Mouse (Mus musculus) 416B (cell line): ENCODE measurements around the gene Aasdhppt.

ENCODE experiments used
- DNase-seq: peaks from one replicate; pipeline ENCODE4 v3.0.0; 2011; ENCODE audit warnings: low read depth

Aasdhppt gene

DNA sequence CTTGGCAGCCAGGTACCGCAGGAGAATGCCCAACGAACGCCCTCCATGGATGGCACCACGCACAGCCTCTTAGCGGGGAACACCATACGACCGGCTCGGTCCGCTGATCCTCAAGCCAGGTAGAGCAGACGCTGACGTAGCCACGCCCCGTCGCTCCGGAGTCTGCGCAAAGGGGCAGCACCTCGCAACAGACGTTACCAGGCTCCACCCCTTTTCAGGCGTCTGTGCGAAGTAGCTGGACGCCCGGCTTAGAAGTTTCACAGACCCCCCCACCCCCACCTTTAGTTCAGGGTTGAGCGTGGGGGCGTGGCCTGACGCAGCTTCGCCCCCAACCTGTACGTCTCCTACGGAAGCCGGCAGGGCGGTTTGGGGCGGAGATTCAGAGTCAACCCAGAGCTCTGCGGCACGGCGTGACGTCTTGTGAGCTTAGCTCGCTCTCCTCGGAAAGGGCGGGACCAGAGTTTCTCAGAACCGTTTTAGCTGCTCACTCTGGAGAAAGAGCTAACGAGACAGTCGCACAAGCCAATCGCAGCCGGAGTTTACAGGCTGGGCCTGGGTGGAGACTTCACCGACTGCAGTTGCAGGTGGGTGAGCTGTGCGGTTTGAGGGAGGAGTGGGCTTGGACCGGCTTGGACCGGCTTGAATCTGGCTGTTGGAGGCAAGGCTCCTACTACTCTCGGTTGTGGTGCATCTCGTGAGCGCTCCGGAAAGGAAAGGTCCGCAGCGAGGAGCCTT is at the start of gene Aasdhppt, which contains the start of gene Kbtbd3:
TSS of gene Aasdhppt (minus strand) at position 121 of the 735 bp plus-strand sequence.
TSS of gene Kbtbd3 (plus strand) at position 483 of the 735 bp plus-strand sequence.
- DNase-seq, result peak; percentile 100

DNA sequence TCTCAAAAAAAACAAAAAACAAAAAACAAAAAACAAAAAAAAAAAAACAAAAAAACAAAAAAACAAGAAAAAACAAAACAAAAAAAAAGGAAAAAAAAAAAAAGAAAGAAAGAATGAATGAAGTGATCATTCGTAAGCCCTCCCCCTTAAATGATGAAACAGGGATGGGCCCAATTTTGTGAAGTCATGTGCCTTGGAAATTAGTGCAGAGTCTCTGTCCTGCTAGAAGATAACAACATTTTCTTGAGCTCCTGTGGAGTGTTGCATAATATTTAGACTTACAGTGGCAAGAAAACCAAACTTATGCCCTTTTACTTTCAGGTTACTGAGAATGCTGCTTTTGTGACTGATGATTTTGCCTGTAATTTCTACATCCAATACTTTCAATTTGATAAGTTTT is 43.9 kb upstream of the Aasdhppt start:
- DNase-seq, result peak; percentile 11

DNA sequence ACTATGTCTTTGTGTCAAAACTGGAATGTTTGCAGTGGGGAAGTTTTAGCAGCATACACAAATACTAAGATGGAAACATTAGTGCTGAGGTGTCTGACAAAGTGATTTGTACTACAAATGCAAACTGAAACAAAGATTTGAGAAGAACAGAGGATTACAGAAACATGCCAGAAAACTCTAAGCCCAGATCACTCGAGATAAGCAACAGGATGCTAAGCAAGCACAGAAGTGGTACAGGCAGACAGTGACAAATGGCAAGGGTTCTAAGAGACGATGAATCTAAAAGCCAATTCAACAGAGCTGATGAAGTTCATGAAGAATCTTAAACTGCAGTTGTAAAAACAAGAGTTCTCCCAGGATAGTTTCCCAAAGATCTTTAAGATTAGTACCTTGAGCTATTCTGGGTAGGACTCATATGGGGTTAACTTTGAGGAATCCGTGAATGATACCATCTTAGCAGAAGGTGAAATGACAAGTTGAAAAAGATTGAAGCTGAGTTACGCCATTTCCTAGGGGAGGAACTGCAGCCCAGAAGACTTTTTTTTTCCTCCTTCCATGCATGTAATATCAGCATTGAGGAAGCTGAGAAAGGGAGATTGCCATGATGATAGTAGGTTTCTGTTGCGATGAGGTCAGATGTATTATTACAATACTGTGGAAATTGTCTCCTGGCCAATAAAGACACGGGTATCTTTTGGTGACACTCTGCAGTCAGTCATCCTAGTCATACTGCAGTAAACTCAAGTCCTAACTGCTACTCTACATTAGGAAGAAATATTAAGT is 9.9 kb upstream of the Aasdhppt start:
- peak; percentile 83 for DNase-seq

DNA sequence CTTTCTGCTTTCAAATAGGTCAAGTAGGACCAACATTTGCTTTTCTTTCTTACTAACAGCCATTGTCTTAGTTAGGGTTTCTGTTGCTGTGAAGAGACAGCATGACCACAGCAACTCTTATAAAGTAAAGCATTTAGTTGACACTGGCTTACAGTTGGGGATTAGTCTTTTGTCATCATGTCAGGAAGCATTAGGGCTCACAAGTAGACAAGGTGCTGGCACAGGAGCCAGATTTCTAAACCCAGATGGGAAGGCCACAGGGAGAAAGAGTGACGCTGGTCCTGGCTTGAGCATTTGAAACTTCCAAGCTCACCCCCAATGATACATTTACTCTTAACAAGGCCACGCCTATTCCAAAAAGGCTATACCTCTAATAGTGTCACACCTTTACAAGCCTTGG is 6.5 kb upstream of the Aasdhppt start:
- no peak for DNase-seq

DNA sequence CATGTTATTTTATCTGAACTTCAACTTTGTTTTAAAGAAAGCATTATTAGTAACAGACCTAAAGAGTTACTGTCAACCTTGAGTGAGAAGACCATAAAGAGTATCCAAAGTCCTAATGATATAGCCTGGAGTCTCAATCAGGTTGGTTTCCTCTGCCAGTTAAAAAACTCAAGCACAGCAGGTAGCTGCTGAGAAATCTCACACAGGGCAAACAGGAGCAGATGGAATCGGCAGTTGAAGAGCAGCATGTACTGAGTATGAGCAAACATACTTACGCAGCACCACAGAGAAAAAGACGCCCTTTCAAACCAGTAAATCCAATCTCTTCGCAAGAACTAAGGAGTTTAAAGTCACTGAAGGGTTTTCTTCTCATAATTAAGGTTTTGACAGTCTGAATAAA is 4.7 kb upstream of the Aasdhppt start:
- DNase-seq, result no peak

DNA sequence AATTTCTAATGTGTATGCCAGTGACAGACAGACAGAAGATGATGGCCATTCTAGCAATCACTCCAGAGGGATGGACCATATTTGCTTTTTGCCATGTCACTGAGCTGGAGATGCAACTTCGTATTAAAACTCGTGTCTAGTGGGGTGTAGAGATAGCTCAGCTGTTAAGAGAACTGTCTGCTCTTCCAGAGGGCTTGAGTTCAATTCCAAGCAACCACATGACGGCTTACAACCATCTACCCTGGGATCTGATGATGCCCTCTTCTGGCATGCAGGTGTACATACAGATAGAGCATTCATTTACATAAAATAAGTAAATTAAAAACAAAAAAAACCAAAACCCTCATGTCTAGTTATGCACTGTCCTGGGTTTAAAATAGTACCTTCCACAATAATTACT is 1.9 kb upstream of the Aasdhppt start:
- DNase-seq, result peak; percentile 53

DNA sequence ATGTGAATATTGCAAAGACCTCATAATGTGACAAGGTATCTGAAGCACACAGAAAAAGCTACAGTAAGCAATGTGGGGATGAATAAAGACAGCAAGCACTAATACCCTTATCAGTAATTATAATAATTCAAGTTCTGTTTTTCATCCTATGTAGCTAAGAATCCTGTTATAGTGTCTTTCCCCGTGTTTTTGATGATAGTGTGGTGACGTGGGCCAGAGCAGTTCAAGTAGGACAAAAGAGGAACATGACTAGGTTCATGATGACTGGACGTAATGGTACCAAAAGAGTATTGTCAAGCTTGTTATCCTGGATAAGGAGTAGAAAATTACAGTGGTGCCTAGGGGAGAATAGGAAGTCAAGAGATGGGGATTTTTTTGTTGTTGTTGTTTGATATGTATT is 1.4 kb upstream of the Aasdhppt start:
- DNase-seq, result peak; percentile 56

DNA sequence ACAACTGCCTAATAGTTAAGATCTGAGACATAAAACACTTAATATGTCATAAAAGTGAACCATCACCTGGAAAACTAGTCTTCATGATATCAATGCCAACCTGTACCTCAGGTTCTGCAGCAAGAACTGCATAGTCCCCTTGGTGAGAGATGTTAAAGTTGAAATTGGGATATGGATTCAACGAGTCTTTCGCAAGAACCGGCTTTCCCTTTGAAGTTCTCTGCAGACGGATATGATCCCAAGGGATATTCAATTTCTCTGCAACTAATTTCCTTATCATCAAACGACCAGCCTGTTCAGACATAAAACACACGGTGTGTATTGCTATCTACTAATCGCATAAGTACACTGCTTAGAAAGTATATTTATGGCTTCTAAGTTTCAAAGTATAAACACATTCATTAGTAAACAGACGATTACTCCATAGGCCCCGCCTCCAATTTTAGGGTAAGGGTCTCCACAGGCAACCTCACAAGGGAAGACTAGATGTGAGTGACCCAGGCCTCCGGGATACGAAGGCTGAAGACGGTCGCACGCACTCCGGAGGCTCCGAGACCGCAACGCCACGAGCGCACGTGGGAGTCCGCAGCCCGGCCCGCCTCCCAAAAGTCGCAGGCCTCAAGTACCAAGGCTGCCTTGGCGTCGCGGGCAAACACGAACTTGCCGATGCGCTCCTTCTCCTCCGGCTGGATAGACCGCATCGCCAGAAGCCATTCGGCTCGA is 482 bp downstream of the Aasdhppt start:
- no peak for DNase-seq

DNA sequence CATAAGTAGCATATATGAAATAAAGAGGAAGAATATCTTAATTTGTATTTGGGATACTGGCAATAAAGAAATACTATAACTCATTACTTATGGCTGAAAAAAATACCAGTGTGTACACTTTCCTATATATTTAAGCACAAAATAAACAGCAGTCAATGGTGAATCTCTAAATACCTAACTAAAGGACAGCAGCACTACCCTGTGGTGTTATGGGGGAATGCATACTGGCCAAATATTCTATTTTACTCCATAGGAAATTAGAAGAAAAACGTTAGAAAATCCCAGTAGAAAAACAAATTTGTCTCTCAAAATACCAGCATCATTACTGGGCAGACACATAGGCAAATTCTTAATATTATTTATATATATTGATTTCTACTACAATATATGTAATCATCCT is 4.4 kb downstream of the Aasdhppt start:
- peak; percentile 34 for DNase-seq

DNA sequence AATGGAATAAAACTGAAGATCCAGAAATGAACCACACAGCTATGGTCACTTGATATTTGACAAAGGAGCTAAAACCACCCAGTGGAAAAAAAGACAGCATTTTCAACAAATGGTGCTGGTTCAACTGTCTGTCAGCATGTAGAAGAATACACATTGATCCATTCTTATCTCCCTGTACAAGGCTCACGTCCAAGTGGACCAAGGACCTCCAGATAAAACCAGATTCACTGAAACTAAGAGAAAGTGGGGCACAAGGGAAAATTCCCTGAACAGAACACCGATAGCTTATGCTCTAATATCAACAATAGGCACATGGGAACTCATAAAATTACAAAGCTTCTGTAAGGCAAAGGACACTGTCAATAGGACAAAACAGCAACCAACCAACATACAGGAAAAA is 8.8 kb downstream of the Aasdhppt start:
- no peak for DNase-seq

DNA sequence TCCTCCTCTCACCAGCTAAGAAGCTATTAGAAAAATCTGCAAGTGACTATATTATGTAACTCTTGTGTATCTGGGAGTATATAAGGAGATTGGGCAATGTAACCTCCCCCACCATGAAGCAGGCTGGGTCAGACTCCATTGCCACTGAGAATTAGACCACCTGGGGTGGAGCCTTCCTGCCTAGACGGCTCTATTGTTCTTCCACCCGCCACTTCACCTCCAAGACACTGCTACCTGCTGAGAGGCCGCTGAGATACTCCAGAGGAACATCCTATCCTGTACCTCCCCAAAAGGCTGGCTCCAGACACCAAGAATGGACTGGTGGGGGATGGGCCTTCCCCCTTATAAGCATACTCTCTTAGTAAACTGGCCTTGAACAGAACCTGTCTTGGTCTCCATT is 25.4 kb downstream of the Aasdhppt start:
- no peak for DNase-seq

DNA sequence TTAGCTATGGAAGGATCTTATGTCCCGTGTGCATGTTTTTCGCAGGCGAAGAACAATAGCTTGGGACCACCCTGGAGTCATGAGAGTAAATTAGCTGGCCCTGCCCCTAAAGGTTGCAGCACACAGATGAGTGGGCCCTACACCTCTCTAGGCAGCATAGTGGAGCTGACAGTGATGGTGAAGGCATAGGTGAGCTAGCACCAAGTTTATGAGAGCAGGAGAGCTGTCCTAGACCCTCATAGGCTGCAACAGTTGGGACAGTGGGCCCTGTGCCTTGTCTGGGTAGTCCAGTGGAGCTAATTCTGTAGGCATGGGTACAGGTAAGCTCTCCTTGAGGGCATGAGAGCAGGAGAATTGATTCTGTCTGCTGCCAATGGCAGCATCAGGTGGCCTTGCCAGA is 42.4 kb downstream of the Aasdhppt start:
- DNase-seq, result no peak

DNA sequence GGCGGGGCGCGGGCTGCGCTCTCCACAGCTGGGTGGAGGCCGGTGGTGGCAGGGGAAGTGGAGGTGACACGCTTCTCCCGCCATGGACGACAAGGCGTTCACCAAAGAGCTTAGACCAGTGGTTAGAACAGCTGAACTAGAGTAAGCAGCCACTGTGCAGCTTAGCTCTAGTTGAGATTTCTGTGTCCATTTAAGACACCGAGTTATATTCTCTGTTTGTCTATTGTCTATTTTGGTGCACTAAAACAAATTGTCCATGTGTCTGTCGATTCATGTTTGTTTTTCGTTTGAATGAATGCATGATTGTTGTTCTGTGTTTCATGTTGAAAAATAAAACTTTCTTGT is 48.6 kb downstream of the Aasdhppt start:
- no peak for DNase-seq

DNA sequence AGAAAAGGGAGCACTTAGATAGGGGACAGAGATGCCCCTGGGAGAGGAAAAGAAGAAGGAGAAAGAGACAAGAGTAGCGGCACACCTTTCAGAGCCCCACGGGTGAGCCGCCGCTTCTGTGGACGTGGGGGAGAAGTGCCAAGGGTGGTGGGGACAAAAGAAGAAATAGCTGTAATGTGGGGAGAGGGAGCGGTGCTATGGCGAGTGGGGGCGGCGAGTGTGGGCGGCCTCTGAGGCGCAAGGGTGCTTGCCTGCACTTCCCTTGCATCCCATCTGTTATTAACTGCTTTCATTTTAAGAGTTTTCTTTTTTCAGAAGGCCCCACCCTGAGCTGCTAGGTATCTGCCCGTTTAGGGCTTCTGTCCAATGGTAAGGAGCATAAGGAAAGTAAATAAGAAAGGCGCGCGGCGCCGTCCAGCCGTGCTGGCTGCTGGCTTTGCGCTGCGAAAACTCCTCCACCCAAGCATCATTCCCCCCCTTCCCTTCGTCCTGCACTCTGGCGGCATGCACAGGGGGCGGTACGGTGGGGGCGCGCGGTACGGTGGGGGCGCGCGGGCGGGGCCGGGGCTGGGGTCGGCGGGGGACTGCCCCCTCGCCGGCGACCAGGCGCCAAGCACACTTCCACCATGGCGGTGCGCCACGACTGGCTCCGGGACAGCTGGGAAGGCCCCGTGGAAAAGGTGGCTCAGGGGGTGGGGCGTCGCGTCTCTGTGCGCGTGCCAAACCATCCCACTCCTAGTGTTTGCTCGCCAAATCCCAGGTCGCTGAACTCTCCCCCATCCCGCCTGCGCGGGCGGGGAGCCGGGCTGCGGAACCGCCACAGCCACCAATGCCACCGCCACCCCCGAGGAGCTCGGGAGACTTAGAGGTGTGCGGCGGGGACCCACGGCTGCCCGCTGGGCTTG is 49.2 kb downstream of the Aasdhppt start:
- DNase-seq, result no peak

DNA sequence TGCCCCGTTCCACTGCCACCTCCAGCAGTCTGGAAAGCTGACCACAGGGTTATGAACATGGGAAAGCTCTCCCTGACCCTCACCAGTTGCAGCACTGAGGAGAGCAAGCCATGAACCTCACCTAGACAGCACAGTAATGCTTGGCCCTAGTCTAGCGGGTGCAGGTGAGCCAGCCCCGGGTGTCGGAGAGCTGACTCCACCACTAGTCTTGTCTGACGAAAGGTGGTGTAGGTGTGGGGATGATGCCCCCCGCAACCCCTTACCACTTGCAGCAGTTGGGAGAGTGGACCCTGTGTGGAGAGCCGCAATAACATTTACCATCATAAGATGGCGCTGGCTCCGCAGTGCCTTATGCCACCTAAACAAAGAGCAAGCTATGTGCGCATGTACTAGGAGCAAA is 50.2 kb downstream of the Aasdhppt start:
- DNase-seq, result no peak
